Mouse (Mus musculus) ES-Bruce4 (cell line): Measurements from ENCODE around the gene Cd40.

Experiments used
- CTCF ChIP-seq: IDR thresholded peaks from one replicate; pipeline ENCODE4 v1.8.1; 2011; ENCODE audit warnings: low read depth, low read length
- POLR2A ChIP-seq: IDR thresholded peaks from one replicate; pipeline ENCODE4 v1.8.1; 2011; ENCODE audit warnings: low read length; ENCODE audit not compliant: insufficient read depth

- TF ChIP-seq POLR2A (no peak), CTCF (no peak)
Observed at GRCm38 (mm10) chr2:165078045-165078444, 22.6 kb downstream of the Cd40 start.
